Mouse (Mus musculus) intestine, embryonic 16.5 days (tissue): ENCODE results near the gene Dazap1. TPM values are rescaled to one million over a fixed set of nuclear protein-coding genes. Genes with fewer than 3 reads are reported as not detected.

Source experiments
- ATAC-seq: fragments of 200-750 bp; cut with Nextera tagmentation; 2 replicates; pipeline ENCODE4 v1.8.0; 2017; ENCODE audit warnings: moderate TSS enrichment, moderate library complexity
- H3K27ac ChIP-seq: fragments of 300-500 bp; sonication (generic); 2 replicates; pipeline ENCODE4 v1.5.1; 2014; ENCODE audit warnings: mild to moderate bottlenecking, low read length
- H3K27me3 ChIP-seq: fragments of 300-500 bp; sonication (generic); replicated peaks from 2 replicates; pipeline ENCODE4 v1.6.1; 2014; ENCODE audit warnings: low read length, control low read depth, mixed read lengths; ENCODE audit not compliant: control insufficient read depth, insufficient read depth
- H3K36me3 ChIP-seq: fragments of 300-500 bp; sonication (generic); 2 replicates; pipeline ENCODE4 v1.6.1; 2014; ENCODE audit warnings: low read length, control low read depth; ENCODE audit not compliant: control insufficient read depth, insufficient read depth
- H3K4me1 ChIP-seq: fragments of 300-500 bp; sonication (generic); 2 replicates; pipeline ENCODE4 v1.6.1; 2014; ENCODE audit warnings: low read length, control low read depth, mixed read lengths; ENCODE audit not compliant: control insufficient read depth, insufficient read depth
- H3K4me2 ChIP-seq: fragments of 300-500 bp; sonication (generic); 2 replicates; pipeline ENCODE4 v1.6.1; 2014; ENCODE audit warnings: low read depth, low read length, control low read depth
- H3K4me3 ChIP-seq: fragments of 300-500 bp; sonication (generic); 2 replicates; pipeline ENCODE4 v1.5.1; 2014; ENCODE audit warnings: mild to moderate bottlenecking, low read length
- H3K9ac ChIP-seq: fragments of 300-500 bp; sonication (generic); 2 replicates; pipeline ENCODE4 v1.6.1; 2014; ENCODE audit warnings: low read depth, low read length
- H3K9me3 ChIP-seq: fragments of 300-500 bp; sonication (generic); 2 replicates; pipeline ENCODE4 v1.6.1; 2016; ENCODE audit warnings: low read length, control low read depth; ENCODE audit not compliant: control insufficient read depth
- WGBS: fragments of 180-500 bp; shearing (Covaris S2); extraction: QIAGEN DNeasy Blood & Tissue Kit; methylation state at CpG from one replicate; pipeline ENCODE4 v1.1.7; 2014; 5-methylcytosine and 5-hydroxymethylcytosine counted together
- microRNA-seq: library from miRNA; unstranded; fragments of <30 nt; microRNA quantifications from one replicate; pipeline ENCODE4, GENCODE M21; 2016
- polyA plus RNA-seq: library from polyadenylated mRNA; unstranded; fragments of >200 nt; fragmentation: Nextera tagmentation; extraction: Ambion mirVana; gene quantifications from 2 replicates; pipeline ENCODE4 v1.2.1, GENCODE M21; 2015

Gene Dazap1
- polyA plus RNA-seq, 1 experiment from 2014 or later = 36.8 TPM

GRCm38 (mm10) chr10:80331636-80332524 is 70.6 kb downstream of the Dazap1 start:
- WGBS = 46% methylated on average over 10 of the region's 10 CpGs

DNA sequence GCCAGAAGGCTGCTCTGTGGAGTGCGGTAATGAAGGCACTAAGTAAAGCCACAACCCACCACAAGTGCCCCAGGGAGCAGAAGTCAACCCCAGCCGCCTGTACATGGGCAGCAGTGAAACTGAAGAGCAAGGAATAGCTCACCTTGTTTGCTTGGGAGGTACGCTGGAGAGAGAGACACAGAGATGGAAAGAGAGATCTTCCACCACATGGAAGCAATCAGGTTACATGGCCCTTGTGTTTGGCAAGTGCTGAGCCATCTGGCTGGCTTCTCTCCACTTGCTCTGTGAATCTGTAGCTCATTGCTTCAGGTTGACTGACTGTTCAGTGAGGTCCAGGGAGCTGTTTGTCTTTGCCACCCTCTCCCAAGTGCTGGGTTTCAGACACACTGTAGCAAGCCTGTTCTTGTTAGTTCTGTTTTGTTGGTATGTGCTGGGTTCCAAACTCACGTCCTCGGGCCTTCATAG is 71.3 kb downstream of the Dazap1 start:
- peak overlapping the region; percentile 88 for H3K27ac ChIP-seq

More at GRCm38 (mm10) chr10:80331636-80332524, 70.6 kb downstream of the Dazap1 start:
- Histone ChIP-seq H3K27me3 (no peaks in the 10 kb centered on the region), H3K9me3 (no peaks in the 10 kb centered on the region), H3K27ac (peak overlapping the region; percentile 88), H3K9ac (peak overlapping the region; percentile 74), H3K4me2 (peak overlapping the region; percentile 91), H3K4me1 (peaks cover 11% of the 10 kb centered on the region; the same call in 1 of the 2 replicates), H3K36me3 (0 out of 2 replicates have a peak, but pooled peaks cover 3% of the 10 kb centered on the region), H3K4me3 (peak overlapping the region; percentile 65)
- ATAC-seq = peak; percentile 69

GRCm38 (mm10) chr10:80336263-80336662 is 75.0 kb downstream of the Dazap1 start:
- 0 out of 2 replicates have a peak, but pooled peaks cover 6% of the 10 kb centered on the region for H3K4me1 ChIP-seq
- H3K36me3 ChIP-seq = 0 out of 2 replicates have a peak, but pooled peaks cover 3% of the 10 kb centered on the region
- H3K9me3 ChIP-seq = no peaks in the 10 kb centered on the region
- 88% methylated on average over 12 of the region's 12 CpGs for WGBS
- H3K4me3 ChIP-seq = no peak overlapping the region
- H3K27me3 ChIP-seq = peaks cover 5% of the 10 kb centered on the region
- no peak for ATAC-seq
- H3K4me2 ChIP-seq = no peak overlapping the region
- H3K27ac ChIP-seq = no peak overlapping the region
- H3K9ac ChIP-seq = no peak overlapping the region

More for the DNA sequence above, 71.3 kb downstream of the Dazap1 start:
- ATAC-seq = no peak
- Histone ChIP-seq H3K9me3 (no peaks in the 10 kb centered on the region), H3K4me1 (peaks cover 11% of the 10 kb centered on the region; the same call in 1 of the 2 replicates), H3K36me3 (0 out of 2 replicates have a peak, but pooled peaks cover 3% of the 10 kb centered on the region), H3K4me3 (peak overlapping the region; percentile 15), H3K9ac (peak overlapping the region; percentile 56), H3K4me2 (peak overlapping the region; percentile 91), H3K27me3 (no peaks in the 10 kb centered on the region)
- 72% methylated on average over 5 of the region's 5 CpGs for WGBS

Small RNAs within 50 kb of the gene (microRNA-seq; reads per million reads assigned to microRNA genes)
- gene Mir6911 = 0.91 reads per million

Other genes with a start within 250 kb of the Dazap1 start
- gene Arhgap45, start 244.8 kb upstream of the Dazap1 start, polyA plus RNA-seq = 6.0 and 7.3 TPM in 2 replicates
- gene Polr2e, start 221.7 kb upstream of the Dazap1 start, polyA plus RNA-seq = 190 and 212 TPM in 2 replicates
- 942 and 972 TPM in 2 replicates for gene Gpx4, start 214.3 kb upstream of the Dazap1 start, polyA plus RNA-seq
- gene Sbno2, start 155.9 kb upstream of the Dazap1 start, polyA plus RNA-seq = 13.4 and 14.3 TPM in 2 replicates
- 13.8 and 15.7 TPM in 2 replicates for gene Stk11, start 145.7 kb upstream of the Dazap1 start, polyA plus RNA-seq
- 846 and 854 TPM in 2 replicates for gene Atp5d, start 122.9 kb upstream of the Dazap1 start, polyA plus RNA-seq
- gene Cbarp, start 120.7 kb upstream of the Dazap1 start, polyA plus RNA-seq = 5.1 TPM in 2 replicates
- 8.8 and 10.3 TPM in 2 replicates for gene Midn, start 113.2 kb upstream of the Dazap1 start, polyA plus RNA-seq
- gene Cirbp, start 95.5 kb upstream of the Dazap1 start, polyA plus RNA-seq = 53.2 and 62.6 TPM in 2 replicates
- 23.6 TPM in 2 replicates for gene 1600002K03Rik, start 88.5 kb upstream of the Dazap1 start, polyA plus RNA-seq
- 7.4 and 8.1 TPM in 2 replicates for gene Efna2, start 82.0 kb upstream of the Dazap1 start, polyA plus RNA-seq
- gene Mum1, start 35.1 kb upstream of the Dazap1 start, polyA plus RNA-seq = 40.9 and 42.4 TPM in 2 replicates
- gene Ndufs7, start 12.4 kb upstream of the Dazap1 start, polyA plus RNA-seq = 604 and 616 TPM in 2 replicates
- 91.0 and 106 TPM in 2 replicates for gene Gamt, start 474 bp upstream of the Dazap1 start, polyA plus RNA-seq
- 894 and 922 TPM in 2 replicates for gene Rps15, start 31.0 kb downstream of the Dazap1 start, polyA plus RNA-seq
- gene Apc2, start 34.5 kb downstream of the Dazap1 start, polyA plus RNA-seq = 2.4 and 3.1 TPM in 2 replicates
- 60.4 and 64.3 TPM in 2 replicates for gene 2310011J03Rik, start 59.1 kb downstream of the Dazap1 start, polyA plus RNA-seq
- 10.8 and 12.9 TPM in 2 replicates for gene Pcsk4, start 68.0 kb downstream of the Dazap1 start, polyA plus RNA-seq
- gene Reep6, start 68.5 kb downstream of the Dazap1 start, polyA plus RNA-seq = 255 and 314 TPM in 2 replicates
- 28.2 and 37.2 TPM in 2 replicates for gene Adamtsl5, start 86.9 kb downstream of the Dazap1 start, polyA plus RNA-seq
- gene Plk5, start 95.0 kb downstream of the Dazap1 start, polyA plus RNA-seq = 0.39 and 0.64 TPM in 2 replicates
- gene Mex3d, start 126.2 kb downstream of the Dazap1 start, polyA plus RNA-seq = 1.9 and 2.7 TPM in 2 replicates
- gene Mbd3, start 138.1 kb downstream of the Dazap1 start, polyA plus RNA-seq = 133 and 144 TPM in 2 replicates
- 1,179 and 1,252 TPM in 2 replicates for gene Uqcr11, start 145.3 kb downstream of the Dazap1 start, polyA plus RNA-seq
- gene Tcf3, start 172.2 kb downstream of the Dazap1 start, polyA plus RNA-seq = 62.7 and 62.9 TPM in 2 replicates
- gene Onecut3, start 233.3 kb downstream of the Dazap1 start, polyA plus RNA-seq = 0.06 and 0.10 TPM in 2 replicates